Mouse (Mus musculus) cortical plate, adult 2 months (tissue): ENCODE results near the gene A030005L19Rik.
"Not testable (repeated sequence)": the region's sequence is repeated elsewhere in the genome, so short reads cannot be mapped to it uniquely, and the experiment has no call there.

Experiments
- CTCF ChIP-seq: fragments of 200-500 bp; IDR thresholded peaks from 2 replicates; pipeline ENCODE4 v1.5.1; 2011; ENCODE audit warnings: mild to moderate bottlenecking, control low read depth, low read length; ENCODE audit not compliant: insufficient read depth; ENCODE audit errors: extremely low read depth
- POLR2A ChIP-seq: fragments of 200-500 bp; IDR thresholded peaks from 2 replicates; pipeline ENCODE4 v1.6.1; 2011; ENCODE audit warnings: mild to moderate bottlenecking, low read length, control low read depth; ENCODE audit not compliant: insufficient read depth; ENCODE audit errors: extremely low read depth

GRCm38 (mm10) chr1:82946029-82946428, 32.9 kb downstream of the A030005L19Rik start:
- TF ChIP-seq CTCF, POLR2A: not testable (repeated sequence)
